Mouse (Mus musculus) large intestine, adult 2 months (tissue): ENCODE results near the gene Fam129b. TPM values are rescaled to one million over a fixed set of nuclear protein-coding genes. Genes with fewer than 3 reads are reported as not detected.

ENCODE experiments used
- DNase-seq: peaks from one replicate; pipeline ENCODE4 v3.0.0-alpha.2; 2012; ENCODE audit warnings: low read depth, low spot score
- WGBS: fragments of 180-500 bp; shearing (Covaris S2); methylation state at CpG from one replicate; pipeline ENCODE4 v1.1.7; 2018; 5-methylcytosine and 5-hydroxymethylcytosine counted together
- polyA plus RNA-seq: library from polyadenylated mRNA; depleted of rRNA; stranded (reverse); fragments of >200 nt; gene quantifications from 2 replicates; pipeline ENCODE4 v1.2.3, GENCODE M21; 2012

The Fam129b gene
- polyA plus RNA-seq, 1 experiment: 28.7 TPM

GRCm38 (mm10) chr2:32859010-32859621 lies 16.8 kb upstream of the Fam129b start:
- WGBS: 42% methylated on average over 10 of the region's 10 CpGs
- DNase-seq: no peak

DNA sequence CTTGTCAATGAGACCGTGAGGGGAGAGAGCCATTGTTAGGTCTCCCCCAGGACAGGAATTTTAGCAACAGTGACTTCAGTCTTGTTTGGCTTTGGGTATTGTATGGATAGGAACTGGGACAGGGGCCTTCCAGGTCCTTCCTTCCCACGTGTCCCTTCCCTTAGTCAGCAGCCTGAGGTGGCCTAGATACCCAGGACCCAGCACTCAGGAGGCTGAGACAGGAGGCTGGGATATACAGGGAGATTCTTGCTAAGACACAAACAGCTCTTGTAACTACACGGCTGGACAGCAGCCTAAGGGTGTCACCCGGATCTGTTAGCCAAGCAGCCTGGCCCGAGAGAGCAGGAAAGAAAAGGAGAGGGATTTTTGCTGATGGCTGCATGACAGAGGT lies 16.3 kb upstream of the Fam129b start:
- no peak for DNase-seq
- 83% methylated on average over 5 of the region's 5 CpGs for WGBS

DNA sequence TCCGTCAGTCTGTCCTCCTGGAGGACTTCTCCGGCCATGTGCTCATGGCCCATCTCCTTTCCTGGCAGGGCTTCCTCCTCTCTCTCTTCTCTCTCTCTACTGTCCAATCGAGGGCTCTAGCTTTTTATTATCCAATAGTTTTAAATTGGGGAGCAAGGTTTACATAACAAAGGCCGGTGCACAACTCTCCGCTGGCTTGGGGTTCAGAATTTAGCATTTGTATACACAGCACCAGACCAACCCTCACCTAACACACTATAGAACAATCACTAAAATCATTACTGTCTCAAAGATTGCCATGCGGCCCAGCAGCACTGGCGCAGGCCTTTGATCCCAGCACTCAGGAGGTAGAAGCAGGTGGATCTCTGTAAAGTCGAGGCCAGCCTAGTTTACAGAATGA lies 15.1 kb upstream of the Fam129b start:
- 73% methylated on average over 8 of the region's 8 CpGs for WGBS
- DNase-seq: no peak

DNA sequence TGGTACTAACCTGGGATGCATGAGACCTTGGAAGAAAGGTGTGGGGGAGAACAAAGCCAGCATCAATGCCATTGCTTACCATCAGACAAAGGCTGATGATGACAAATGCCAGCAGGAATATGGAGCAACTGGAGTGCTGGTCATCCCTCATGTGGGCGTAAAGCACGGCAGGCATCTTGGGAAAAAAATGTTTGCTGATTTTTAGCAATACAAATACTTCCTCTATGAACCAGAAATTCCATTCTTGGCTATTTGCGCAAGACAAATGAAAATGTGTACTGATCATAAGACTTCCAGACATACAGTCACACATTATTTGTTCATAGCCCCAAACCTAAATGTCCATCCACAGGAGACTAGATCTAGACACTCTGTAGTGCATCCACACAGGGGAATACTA lies 12.6 kb upstream of the Fam129b start:
- no peak for DNase-seq
- 78% methylated on average over 3 of the region's 3 CpGs for WGBS

- DNase-seq: no peak
- 60% methylated on average over 2 of the region's 2 CpGs for WGBS
Measured at GRCm38 (mm10) chr2:32864755-32865154, 11.2 kb upstream of the Fam129b start.

GRCm38 (mm10) chr2:32867354-32867753 lies 8.6 kb upstream of the Fam129b start:
- DNase-seq: no peak
- 17% methylated on average over 4 of the region's 4 CpGs for WGBS

- DNase-seq: no peak
Measured at GRCm38 (mm10) chr2:32869721-32870274, 6.1 kb upstream of the Fam129b start.

GRCm38 (mm10) chr2:32870275-32871100 lies 5.4 kb upstream of the Fam129b start:
- DNase-seq: no peak
- WGBS: 21% methylated on average over 8 of the region's 8 CpGs

More at GRCm38 (mm10) chr2:32869721-32870274, 6.1 kb upstream of the Fam129b start:
- WGBS: 25% methylated on average over 6 of the region's 6 CpGs

DNA sequence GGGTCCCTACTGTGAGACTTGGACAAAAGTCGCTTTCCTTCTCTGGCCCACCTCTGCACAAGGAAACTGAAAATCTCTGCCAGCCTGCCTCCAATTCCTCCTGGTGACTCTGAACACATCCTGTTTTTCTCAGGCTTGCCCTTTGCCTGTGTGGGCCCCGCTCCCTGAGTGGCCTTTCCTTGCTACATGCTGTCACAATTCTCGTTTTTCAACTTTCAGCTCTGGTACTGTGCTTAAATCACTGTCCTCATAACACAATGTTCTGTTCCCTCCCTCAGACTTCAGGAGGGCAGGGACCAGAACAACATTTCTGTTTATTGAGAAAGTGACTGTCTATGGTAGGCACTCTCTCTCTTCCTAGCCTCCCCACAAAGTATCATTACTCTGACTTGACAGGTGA lies 1.8 kb upstream of the Fam129b start:
- WGBS: 39% methylated on average over 3 of the region's 3 CpGs
- no peak for DNase-seq

GRCm38 (mm10) chr2:32874951-32875674 lies 801 bp upstream of the Fam129b start:
- 7% methylated on average over 15 of the region's 15 CpGs for WGBS
- DNase-seq: no peak

DNA sequence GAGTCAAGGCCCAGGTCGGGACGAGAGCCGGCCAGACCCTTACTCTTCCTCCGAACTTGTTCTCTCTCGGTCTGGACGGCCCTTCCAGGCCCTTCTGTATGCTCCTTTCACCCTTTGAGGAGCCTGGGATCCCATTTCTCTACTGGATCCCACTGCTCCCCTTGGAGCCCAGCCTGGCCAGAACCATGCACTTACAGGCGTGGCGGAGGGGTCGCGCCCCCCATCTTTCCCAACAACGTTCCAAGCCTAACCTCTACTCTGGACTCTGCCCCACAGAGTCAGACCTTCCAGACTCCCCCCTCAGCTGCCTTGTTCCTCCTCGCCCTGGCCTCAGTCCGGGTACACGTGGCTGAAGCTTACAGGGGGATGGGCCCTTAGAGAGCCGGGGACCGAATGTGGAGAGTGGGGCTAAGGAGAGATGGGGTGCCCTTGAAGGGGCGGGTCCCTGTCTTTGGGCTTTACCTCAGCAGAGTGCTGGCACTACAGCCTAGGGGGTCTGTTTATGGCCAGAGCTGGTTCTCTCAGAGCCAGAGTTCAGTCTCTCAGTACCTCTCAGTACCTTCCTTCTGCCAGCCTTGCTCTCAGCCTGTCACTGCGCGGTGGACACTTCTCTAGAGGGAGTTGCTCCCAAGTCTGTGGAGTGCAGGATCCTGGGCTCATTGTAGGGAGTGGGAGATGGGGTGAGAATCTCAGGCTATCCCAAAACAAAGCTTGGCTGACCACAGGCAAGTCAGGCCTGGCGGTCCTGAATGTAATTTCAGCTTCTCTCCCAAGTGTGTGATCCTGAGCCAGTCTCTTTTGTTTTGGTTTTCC lies 782 bp downstream of the Fam129b start:
- no peak for DNase-seq
- WGBS: 1% methylated on average over 20 of the region's 20 CpGs

DNA sequence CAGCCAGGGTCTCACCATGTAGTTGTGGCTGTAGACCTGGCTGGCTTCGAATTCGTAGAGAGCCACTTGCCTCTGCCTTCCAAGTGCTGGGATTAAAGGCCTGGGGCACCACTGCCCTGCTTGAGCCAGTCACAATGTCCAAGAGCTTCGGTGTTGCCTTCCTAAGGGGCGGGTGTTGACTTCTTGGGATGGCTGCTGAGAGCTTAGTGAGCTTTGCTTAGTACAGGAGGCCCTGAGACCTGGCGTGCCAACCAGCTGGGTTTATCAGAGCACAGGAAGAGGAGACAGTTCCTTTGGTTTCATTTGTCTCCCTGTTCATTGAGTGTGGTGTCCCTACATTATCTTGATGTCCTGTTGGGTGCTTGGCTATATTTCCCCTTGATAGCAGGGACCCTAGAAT lies 1.4 kb downstream of the Fam129b start:
- WGBS: 10% methylated on average over 5 of the region's 5 CpGs
- no peak for DNase-seq

DNA sequence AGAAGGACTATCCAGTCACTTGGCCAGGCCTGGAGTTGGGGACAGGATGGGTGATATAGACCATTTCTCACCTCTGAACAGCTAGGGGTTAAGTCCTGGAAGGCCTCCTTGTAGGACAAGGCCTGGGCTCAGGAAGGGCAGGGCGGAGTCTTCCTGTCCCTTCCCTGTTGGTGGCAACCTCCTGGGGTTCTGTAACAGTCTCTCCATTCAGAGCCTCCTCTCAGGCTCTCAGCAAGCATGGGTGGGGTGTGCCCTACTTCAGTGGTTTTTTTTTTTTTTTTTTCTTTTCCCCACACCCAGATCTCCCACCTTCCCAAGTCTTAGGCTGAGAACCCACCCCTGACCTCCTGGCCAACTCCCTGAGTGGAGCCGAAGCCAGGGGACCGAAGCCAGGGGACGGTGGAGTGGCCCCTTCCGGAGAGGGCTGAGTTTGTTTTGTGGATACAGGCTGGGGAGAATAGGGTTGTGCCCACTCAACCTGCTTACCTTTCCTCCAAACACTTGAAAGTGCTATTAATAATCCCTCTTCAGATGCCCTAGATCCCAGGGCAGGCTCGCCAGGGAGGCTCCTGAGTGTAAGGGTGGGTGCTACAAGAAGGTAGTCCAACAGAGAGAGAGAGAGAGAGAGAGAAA lies 2.0 kb downstream of the Fam129b start:
- WGBS: 21% methylated on average over 6 of the region's 6 CpGs
- DNase-seq: no peak

DNA sequence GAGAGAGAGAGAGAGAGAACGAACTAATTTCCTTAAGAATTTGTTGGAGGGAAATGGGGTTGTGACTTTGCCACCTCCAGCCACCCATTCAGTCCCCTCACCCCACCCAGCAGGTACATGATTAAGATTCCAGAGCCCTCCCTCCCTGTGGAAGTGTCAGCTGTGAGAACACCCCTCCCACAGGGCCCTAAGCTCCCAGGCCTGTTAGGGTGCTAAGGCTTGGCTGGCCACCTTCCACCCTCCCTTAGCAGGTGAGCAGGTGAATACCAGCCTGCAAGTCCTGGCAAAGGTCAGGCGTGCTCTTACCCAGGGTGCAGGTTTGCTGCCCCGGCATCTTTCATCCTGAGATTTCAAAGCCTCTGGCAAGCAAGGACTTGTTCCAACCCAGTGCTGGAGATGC lies 2.5 kb downstream of the Fam129b start:
- DNase-seq: no peak
- WGBS: 16% methylated on average over 3 of the region's 3 CpGs

DNA sequence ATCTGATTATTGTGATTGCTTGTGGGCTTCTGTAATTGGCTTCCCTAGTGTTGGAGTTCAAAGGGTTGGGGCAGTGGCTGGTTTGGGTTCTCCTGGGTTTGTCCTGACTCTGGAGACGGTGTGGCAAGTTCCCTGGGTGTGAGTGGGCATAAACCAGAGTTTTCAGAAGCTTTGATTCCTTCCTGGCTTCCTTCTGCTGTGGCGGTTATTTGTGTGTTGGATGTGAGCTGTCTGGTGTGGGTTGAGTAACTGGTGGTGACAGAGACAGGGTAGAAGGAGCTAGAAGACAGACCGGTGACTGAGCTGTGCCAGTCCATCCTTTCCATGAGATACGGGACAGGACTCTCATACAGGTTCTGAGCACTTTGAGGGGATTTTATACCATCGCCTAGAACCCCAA lies 3.7 kb downstream of the Fam129b start:
- 54% methylated on average over 5 of the region's 5 CpGs for WGBS
- no peak for DNase-seq

GRCm38 (mm10) chr2:32881054-32881453 lies 5.1 kb downstream of the Fam129b start:
- no peak for DNase-seq
- WGBS: 46% methylated on average over 6 of the region's 6 CpGs

GRCm38 (mm10) chr2:32881723-32882122 lies 5.8 kb downstream of the Fam129b start:
- no peak for DNase-seq
- WGBS: 5% methylated on average over 3 of the region's 3 CpGs

DNA sequence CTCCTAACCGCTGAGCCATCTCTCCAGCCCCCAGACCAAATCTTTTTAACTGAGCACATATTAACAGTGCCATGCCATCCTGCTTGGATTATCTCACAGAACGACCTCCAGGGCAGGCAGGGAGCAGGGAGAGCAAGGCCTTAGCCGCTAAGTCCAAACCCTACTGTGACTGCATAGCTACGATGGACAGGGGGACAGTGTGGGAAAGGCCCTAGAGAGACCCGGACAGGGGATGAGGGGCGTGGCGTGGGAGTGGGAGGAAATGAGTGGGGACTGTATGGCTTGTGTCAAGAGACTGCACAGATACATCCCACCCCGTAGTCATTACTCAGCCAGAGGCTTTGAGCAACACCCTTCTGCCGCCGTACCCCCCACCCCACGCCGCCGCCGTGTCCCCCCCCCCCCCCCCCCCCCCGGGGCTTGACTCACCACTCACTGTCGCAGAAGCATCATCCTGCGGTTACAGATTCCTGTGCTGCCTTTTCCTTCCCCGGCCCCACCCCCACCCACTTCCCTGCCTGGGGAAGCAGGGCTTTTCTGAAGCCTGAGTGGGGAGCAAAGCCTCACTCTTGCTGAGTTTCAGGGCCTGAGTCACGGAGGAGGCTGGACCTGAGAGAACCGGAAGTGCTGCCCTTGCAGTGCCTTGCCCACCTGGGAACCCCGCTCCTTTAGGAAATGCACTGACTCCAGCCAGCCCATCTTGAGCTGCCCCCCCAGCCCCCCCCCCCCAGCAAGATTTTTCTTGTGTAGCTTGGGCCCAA lies 6.5 kb downstream of the Fam129b start:
- no peak for DNase-seq
- WGBS: 14% methylated on average over 21 of the region's 21 CpGs
